Mouse (Mus musculus): ENCODE data around the gene Rarg. TPM values are rescaled to one million over a fixed set of nuclear protein-coding genes. Genes with fewer than 3 reads are reported as not detected.

Rarg gene
- polyA plus RNA-seq, 1 experiment from 2014 or later = 5.6 TPM

GRCm38 (mm10) chr15:102214132-102214531 is 43.2 kb downstream of the Rarg start:
- H3K9me3 ChIP-seq (ENCODE audit: control insufficient read depth, low read length) = no peaks in the 10 kb centered on the region
- no peak overlapping the region for H3K4me3 ChIP-seq (ENCODE audit: low read length)
- H3K27ac ChIP-seq (ENCODE audit: low read depth, low read length) = no peak overlapping the region
- H3K4me1 ChIP-seq (ENCODE audit: control insufficient read depth, insufficient read depth, low read depth, low read length) = no peaks in the 10 kb centered on the region
- peaks cover 29% of the 10 kb centered on the region for H3K36me3 ChIP-seq (ENCODE audit: control insufficient read depth, insufficient read depth, low read length)
- ATAC-seq = no peak
- WGBS = 43% methylated on average over 2 of the region's 2 CpGs
- no peaks in the 10 kb centered on the region for H3K27me3 ChIP-seq (replicated peaks; ENCODE audit: control insufficient read depth, insufficient read depth, low read length)
- H3K9ac ChIP-seq (ENCODE audit: low read depth, low read length) = no peak overlapping the region
- no peak overlapping the region for H3K4me2 ChIP-seq (ENCODE audit: low read length)

- no peaks in the 10 kb centered on the region for H3K9me3 ChIP-seq (ENCODE audit: control insufficient read depth, low read length)
- ATAC-seq = no peak
- no peak overlapping the region for H3K4me3 ChIP-seq (ENCODE audit: low read length)
- peaks cover 37% of the 10 kb centered on the region for H3K36me3 ChIP-seq (ENCODE audit: control insufficient read depth, insufficient read depth, low read length)
- WGBS = 81% methylated on average over 6 of the region's 6 CpGs
- no peak overlapping the region for H3K9ac ChIP-seq (ENCODE audit: low read depth, low read length)
- H3K27ac ChIP-seq (ENCODE audit: low read depth, low read length) = no peak overlapping the region
- no peak overlapping the region for H3K4me2 ChIP-seq (ENCODE audit: low read length)
- peaks cover 3% of the 10 kb centered on the region for H3K4me1 ChIP-seq (ENCODE audit: control insufficient read depth, insufficient read depth, low read depth, low read length)
- H3K27me3 ChIP-seq (replicated peaks; ENCODE audit: control insufficient read depth, insufficient read depth, low read length) = no peaks in the 10 kb centered on the region
Observed at GRCm38 (mm10) chr15:102211895-102212294, 45.4 kb downstream of the Rarg start.

GRCm38 (mm10) chr15:102210816-102211215 is 46.5 kb downstream of the Rarg start:
- peaks cover 33% of the 10 kb centered on the region for H3K36me3 ChIP-seq (ENCODE audit: control insufficient read depth, insufficient read depth, low read length)

GRCm38 (mm10) chr15:102209114-102209513 is 48.2 kb downstream of the Rarg start:
- Histone ChIP-seq H3K27me3 (replicated peaks; ENCODE audit: control insufficient read depth, insufficient read depth, low read length) (no peaks in the 10 kb centered on the region), H3K9me3 (ENCODE audit: control insufficient read depth, low read length) (no peaks in the 10 kb centered on the region), H3K27ac (ENCODE audit: low read depth, low read length) (no peak overlapping the region), H3K4me1 (ENCODE audit: control insufficient read depth, insufficient read depth, low read depth, low read length) (peaks cover 25% of the 10 kb centered on the region), H3K4me2 (ENCODE audit: low read length) (no peak overlapping the region), H3K9ac (ENCODE audit: low read depth, low read length) (no peak overlapping the region), H3K36me3 (ENCODE audit: control insufficient read depth, insufficient read depth, low read length) (peaks cover 30% of the 10 kb centered on the region), H3K4me3 (ENCODE audit: low read length) (no peak overlapping the region)
- 93% methylated on average over 8 of the region's 8 CpGs for WGBS
- no peak for ATAC-seq

More at GRCm38 (mm10) chr15:102210816-102211215, 46.5 kb downstream of the Rarg start:
- Histone ChIP-seq H3K27ac (ENCODE audit: low read depth, low read length) (no peak overlapping the region), H3K27me3 (replicated peaks; ENCODE audit: control insufficient read depth, insufficient read depth, low read length) (no peaks in the 10 kb centered on the region), H3K9me3 (ENCODE audit: control insufficient read depth, low read length) (no peaks in the 10 kb centered on the region), H3K9ac (ENCODE audit: low read depth, low read length) (no peak overlapping the region), H3K4me3 (ENCODE audit: low read length) (no peak overlapping the region), H3K4me2 (ENCODE audit: low read length) (no peak overlapping the region), H3K4me1 (ENCODE audit: control insufficient read depth, insufficient read depth, low read depth, low read length) (peaks cover 11% of the 10 kb centered on the region)
- WGBS = 93% methylated on average over 4 of the region's 4 CpGs
- ATAC-seq = no peak

GRCm38 (mm10) chr15:102208092-102208561 is 49.2 kb downstream of the Rarg start:
- H3K4me1 ChIP-seq (ENCODE audit: control insufficient read depth, insufficient read depth, low read depth, low read length) = peaks cover 25% of the 10 kb centered on the region
- H3K27ac ChIP-seq (ENCODE audit: low read depth, low read length) = no peak overlapping the region
- H3K27me3 ChIP-seq (replicated peaks; ENCODE audit: control insufficient read depth, insufficient read depth, low read length) = no peaks in the 10 kb centered on the region
- H3K4me3 ChIP-seq (ENCODE audit: low read length) = no peak overlapping the region
- no peak for ATAC-seq
- H3K36me3 ChIP-seq (ENCODE audit: control insufficient read depth, insufficient read depth, low read length) = peaks cover 24% of the 10 kb centered on the region
- no peaks in the 10 kb centered on the region for H3K9me3 ChIP-seq (ENCODE audit: control insufficient read depth, low read length)
- no peak overlapping the region for H3K4me2 ChIP-seq (ENCODE audit: low read length)
- H3K9ac ChIP-seq (ENCODE audit: low read depth, low read length) = no peak overlapping the region
- 90% methylated on average over 9 of the region's 9 CpGs for WGBS

- no peak overlapping the region for H3K27ac ChIP-seq (ENCODE audit: low read depth, low read length)
- H3K4me2 ChIP-seq (ENCODE audit: low read length) = no peak overlapping the region
- WGBS = 65% methylated on average over 3 of the region's 3 CpGs
- ATAC-seq = no peak
- 0 out of 2 replicates have a peak overlapping the region, but pooled peaks have one; percentile 0 for H3K9ac ChIP-seq (ENCODE audit: low read depth, low read length)
- no peaks in the 10 kb centered on the region for H3K27me3 ChIP-seq (replicated peaks; ENCODE audit: control insufficient read depth, insufficient read depth, low read length)
- H3K36me3 ChIP-seq (ENCODE audit: control insufficient read depth, insufficient read depth, low read length) = peaks cover 17% of the 10 kb centered on the region
- no peak overlapping the region for H3K4me3 ChIP-seq (ENCODE audit: low read length)
- peaks cover 30% of the 10 kb centered on the region for H3K4me1 ChIP-seq (ENCODE audit: control insufficient read depth, insufficient read depth, low read depth, low read length)
- H3K9me3 ChIP-seq (ENCODE audit: control insufficient read depth, low read length) = no peaks in the 10 kb centered on the region
Observed at GRCm38 (mm10) chr15:102207351-102207750, 50.0 kb downstream of the Rarg start.

- peak overlapping the region; percentile 55 for H3K27ac ChIP-seq (ENCODE audit: low read depth, low read length)
- WGBS = 24% methylated on average over 8 of the region's 8 CpGs
- peak overlapping the region; percentile 68 for H3K4me2 ChIP-seq (ENCODE audit: low read length)
- peak overlapping the region; percentile 90 for H3K4me3 ChIP-seq (ENCODE audit: low read length)
- no peaks in the 10 kb centered on the region for H3K9me3 ChIP-seq (ENCODE audit: control insufficient read depth, low read length)
- peaks cover 15% of the 10 kb centered on the region for H3K36me3 ChIP-seq (ENCODE audit: control insufficient read depth, insufficient read depth, low read length)
- peak overlapping the region; percentile 50 for H3K9ac ChIP-seq (ENCODE audit: low read depth, low read length)
- H3K27me3 ChIP-seq (replicated peaks; ENCODE audit: control insufficient read depth, insufficient read depth, low read length) = no peaks in the 10 kb centered on the region
- peaks cover 32% of the 10 kb centered on the region for H3K4me1 ChIP-seq (ENCODE audit: control insufficient read depth, insufficient read depth, low read depth, low read length)
- ATAC-seq = peak; percentile 40; the same call in 1 of the 2 replicates
Observed at GRCm38 (mm10) chr15:102205779-102206178, 51.5 kb downstream of the Rarg start.

DNA sequence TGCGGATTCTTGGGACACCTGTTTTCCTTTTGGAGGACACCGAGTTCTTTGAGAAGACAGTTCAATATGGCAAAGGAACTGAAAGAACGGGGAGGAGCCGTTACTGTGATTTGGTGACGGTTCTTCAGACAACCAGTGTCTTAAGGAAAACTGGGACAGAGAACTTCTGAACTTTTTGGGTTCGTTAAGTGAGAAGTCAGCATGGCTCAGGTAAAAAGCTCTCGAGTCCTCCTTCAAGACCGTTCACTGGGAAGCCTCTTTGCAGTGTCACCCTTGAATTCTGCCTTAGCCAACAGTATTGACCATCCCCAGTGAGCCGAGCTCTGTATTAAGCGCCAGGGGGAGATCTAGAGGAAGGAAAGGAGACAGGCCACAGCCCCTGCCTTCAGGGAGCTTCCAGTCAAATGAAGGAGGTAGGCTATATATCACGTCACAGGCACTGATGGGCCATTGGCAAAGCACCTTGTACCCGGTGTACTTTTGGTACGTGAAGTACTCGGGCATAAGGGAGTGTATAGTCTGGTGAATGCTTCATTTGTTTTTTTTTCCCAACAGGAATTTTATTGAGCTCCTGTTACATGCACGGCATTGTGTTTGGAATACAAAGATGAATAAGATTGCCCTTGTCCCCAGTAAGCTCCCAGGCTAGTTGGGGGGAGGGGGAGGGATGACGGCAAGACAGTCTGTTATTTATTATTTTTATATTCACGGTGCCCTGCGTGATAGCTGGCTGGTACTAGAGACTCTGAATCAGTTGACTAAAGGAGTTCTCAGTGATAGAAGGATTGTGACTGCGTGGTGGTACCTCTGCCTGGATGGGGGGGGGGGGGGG is 52.4 kb downstream of the Rarg start, which contains the start of gene Csad:
Gene Csad (minus strand): TSS at position 51 of the 832 bp plus-strand sequence.
- Histone ChIP-seq H3K27ac (ENCODE audit: low read depth, low read length) (peak within 1 kb of the TSS; percentile 100), H3K4me3 (ENCODE audit: low read length) (peak within 1 kb of the TSS; percentile 90), H3K9ac (ENCODE audit: low read depth, low read length) (peak within 1 kb of the TSS; percentile 95), H3K4me2 (ENCODE audit: low read length) (peak within 1 kb of the TSS; percentile 68), H3K27me3 (replicated peaks; ENCODE audit: control insufficient read depth, insufficient read depth, low read length) (no peaks in the 10 kb centered on the region), H3K36me3 (ENCODE audit: control insufficient read depth, insufficient read depth, low read length) (peaks cover 13% of the 10 kb centered on the region), H3K9me3 (ENCODE audit: control insufficient read depth, low read length) (no peaks in the 10 kb centered on the region), H3K4me1 (ENCODE audit: control insufficient read depth, insufficient read depth, low read depth, low read length) (peaks cover 32% of the 10 kb centered on the region)
- ATAC-seq = no peak
- 46% methylated on average over 19 of the region's 19 CpGs for WGBS

DNA sequence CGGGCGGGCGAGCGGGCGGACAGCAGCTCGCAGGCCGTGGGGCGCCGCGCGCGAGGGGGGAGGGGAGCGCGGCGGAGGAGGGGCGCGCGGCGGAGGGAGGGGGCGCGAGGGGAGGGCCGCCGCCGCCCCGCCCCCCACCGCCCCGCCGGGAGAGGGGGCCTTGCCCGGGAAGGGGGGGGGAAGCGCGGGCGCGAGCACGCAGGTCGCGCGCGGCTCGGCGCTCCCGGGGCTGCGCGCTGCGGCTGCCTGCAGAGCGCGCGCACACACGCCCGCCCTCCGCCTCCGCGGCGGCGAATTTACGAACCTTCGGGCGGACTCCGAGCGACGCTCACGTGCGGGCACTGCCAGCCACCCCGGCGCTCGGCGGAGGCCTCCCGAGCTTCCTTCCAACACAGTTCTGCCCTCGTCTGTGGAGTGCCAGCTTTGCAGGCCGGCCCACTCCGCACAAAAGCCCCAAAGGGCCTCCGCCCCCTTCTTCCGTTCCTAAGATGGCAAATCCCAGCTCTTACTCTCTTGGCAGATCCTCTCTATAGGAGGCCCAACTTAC is 53.4 kb downstream of the Rarg start:
- peaks cover 32% of the 10 kb centered on the region for H3K4me1 ChIP-seq (ENCODE audit: control insufficient read depth, insufficient read depth, low read depth, low read length)
- under 1% methylated on average over 32 of the region's 72 CpGs for WGBS
- H3K27ac ChIP-seq (ENCODE audit: low read depth, low read length) = peak overlapping the region; percentile 100
- H3K27me3 ChIP-seq (replicated peaks; ENCODE audit: control insufficient read depth, insufficient read depth, low read length) = no peaks in the 10 kb centered on the region
- H3K9ac ChIP-seq (ENCODE audit: low read depth, low read length) = peak overlapping the region; percentile 95
- H3K4me2 ChIP-seq (ENCODE audit: low read length) = peak overlapping the region; percentile 68
- ATAC-seq = peak; percentile 48
- peaks cover 6% of the 10 kb centered on the region for H3K36me3 ChIP-seq (ENCODE audit: control insufficient read depth, insufficient read depth, low read length)
- H3K4me3 ChIP-seq (ENCODE audit: low read length) = peak overlapping the region; percentile 90
- H3K9me3 ChIP-seq (ENCODE audit: control insufficient read depth, low read length) = no peaks in the 10 kb centered on the region

Measured in hindbrain, embryonic 16.5 days (tissue).